8 mouse cellular contexts compared by ENCODE assay signal in genomic region chr11:116918323-116919185, GRCm38 (mm10). TPM values are rescaled to one million over a fixed set of nuclear protein-coding genes. Genes with fewer than 3 reads are reported as not detected.
DNase-seq lines count a peak whose midpoint lies in the region; ATAC-seq and TF ChIP-seq lines count a peak whose summit lies in the region.

TSS of gene Mgat5b (plus strand) at chr11:116918863.

- peak; percentile 88 for TF ChIP-seq CTCF in kidney, postnatal 0 days (IDR thresholded peaks at IDR 0.05; ENCODE audit: low read depth)
- TF ChIP-seq CTCF in liver, adult 2 months (IDR thresholded peaks at IDR 0.05; ENCODE audit: low read depth, low read length), result peak; percentile 85

- H3K4me1 ChIP-seq in brown adipose tissue, adult 24 weeks (ENCODE audit: control insufficient read depth, insufficient read depth, insufficient read length, low read length), result no peaks in the 10 kb centered on the region; the same call in 1 of the 2 replicates
- peaks cover 53% of the 10 kb centered on the region for H3K4me1 ChIP-seq in forebrain, embryonic 10.5 days
- peaks cover 10 to 18% of the 10 kb centered on the region in 2 experiments for H3K4me1 ChIP-seq in heart, embryonic 14.5 days (ENCODE audit: control insufficient read depth in 2 of 2, insufficient read depth in 2 of 2, low read length in 2 of 2)
- peaks cover 10% of the 10 kb centered on the region for H3K4me1 ChIP-seq in kidney, postnatal 0 days (replicated peaks; ENCODE audit: insufficient read depth, low read length)
- H3K4me1 ChIP-seq in liver, adult 2 months (ENCODE audit: control insufficient read depth, insufficient read depth, low read length), result no peaks in the 10 kb centered on the region

- peak; percentile 62 for ATAC-seq in heart, embryonic 14.5 days (ENCODE audit: insufficient number of reproducible peaks, insufficient read depth, low FRiP score, low read depth)
- ATAC-seq in kidney, postnatal 0 days (replicated peaks; ENCODE audit: low FRiP score, low read depth), result peak; percentile 78
- ATAC-seq in monocyte, adult 5-6 weeks (replicated peaks; ENCODE audit: insufficient number of reproducible peaks, low FRiP score, low TSS enrichment, poor library complexity, severe bottlenecking), result peak; percentile 73

- peaks cover 93% of the 10 kb centered on the region for H3K27me3 ChIP-seq in forebrain, embryonic 10.5 days (ENCODE audit: poor library complexity, severe bottlenecking)
- peaks cover 61% of the 10 kb centered on the region for H3K27me3 ChIP-seq in heart, embryonic 14.5 days (ENCODE audit: control insufficient read depth, insufficient read depth, low read length)
- H3K27me3 ChIP-seq in kidney, postnatal 0 days (ENCODE audit: insufficient read depth, low read length), result peaks cover 53% of the 10 kb centered on the region
- H3K27me3 ChIP-seq in liver, adult 2 months (ENCODE audit: control insufficient read depth, insufficient read depth, low read length), result peaks cover 19% of the 10 kb centered on the region

- H3K27ac ChIP-seq in brown adipose tissue, adult 24 weeks (replicated peaks; ENCODE audit: low read depth, low read length), result no peak within 1 kb of the TSS
- peak within 1 kb of the TSS; percentile 94 for H3K27ac ChIP-seq in forebrain, embryonic 10.5 days
- no peak within 1 kb of the TSS for H3K27ac ChIP-seq in heart, embryonic 14.5 days (replicated peaks in 1 of 2; ENCODE audit: control insufficient read depth in 1 of 2, insufficient read depth in 1 of 2, low read depth in 2 of 2, low read length in 2 of 2)
- no peak within 1 kb of the TSS for H3K27ac ChIP-seq in kidney, postnatal 0 days
- H3K27ac ChIP-seq in liver, adult 2 months (replicated peaks; ENCODE audit: insufficient read depth, low read depth, low read length), result no peak within 1 kb of the TSS

- peak; percentile 83 to 84 for DNase-seq in B cell, adult 2 months
- peak; percentile 84 for DNase-seq in forebrain, embryonic 10.5 days (ENCODE audit: extremely low spot score, low spot score)
- peak; percentile 82 for DNase-seq in kidney, postnatal 0 days (ENCODE audit: low spot score)
- DNase-seq in liver, adult 2 months (ENCODE audit: extremely low read depth, low read depth, low spot score), result peak; percentile 1
- peak; percentile 41 to 54 for DNase-seq in spleen, postnatal 36 days (ENCODE audit: low spot score in 2 of 2)

- no peaks in the 10 kb centered on the region for H3K9me3 ChIP-seq in forebrain, embryonic 10.5 days
- H3K9me3 ChIP-seq in heart, embryonic 14.5 days (ENCODE audit: control insufficient read depth, low read length), result no peaks in the 10 kb centered on the region
- no peaks in the 10 kb centered on the region for H3K9me3 ChIP-seq in kidney, postnatal 0 days (replicated peaks; ENCODE audit: low read length)

- no peaks in the 10 kb centered on the region for H3K79me2 ChIP-seq in liver, adult 2 months (ENCODE audit: control insufficient read depth, insufficient read depth, low read length)

- peak within 1 kb of the TSS; percentile 100 for H3K4me2 ChIP-seq in heart, embryonic 14.5 days (ENCODE audit: low read length)
- H3K4me2 ChIP-seq in kidney, postnatal 0 days (ENCODE audit: low read length), result peak within 1 kb of the TSS; percentile 91

- peak within 1 kb of the TSS; percentile 27 for H3K4me3 ChIP-seq in brown adipose tissue, adult 24 weeks (ENCODE audit: insufficient read depth, low read depth, low read length)
- peak within 1 kb of the TSS; percentile 77 for H3K4me3 ChIP-seq in forebrain, embryonic 10.5 days
- H3K4me3 ChIP-seq in heart, embryonic 14.5 days (ENCODE audit: control insufficient read depth in 1 of 2, insufficient read depth in 1 of 2, low read depth in 1 of 2, low read length in 2 of 2), result peak within 1 kb of the TSS; percentile 51 to 64
- peak within 1 kb of the TSS; percentile 50 for H3K4me3 ChIP-seq in kidney, postnatal 0 days (replicated peaks; ENCODE audit: low read depth, low read length)
- peak within 1 kb of the TSS; percentile 20; the same call in 1 of the 2 replicates for H3K4me3 ChIP-seq in liver, adult 2 months (ENCODE audit: insufficient read depth, low read depth, low read length)

- H3K36me3 ChIP-seq in forebrain, embryonic 10.5 days (replicated peaks), result peaks cover 5% of the 10 kb centered on the region
- H3K36me3 ChIP-seq in heart, embryonic 14.5 days (ENCODE audit: control insufficient read depth, insufficient read depth, low read length), result no peaks in the 10 kb centered on the region
- no peaks in the 10 kb centered on the region for H3K36me3 ChIP-seq in kidney, postnatal 0 days (ENCODE audit: insufficient read depth, low read length)
- no peaks in the 10 kb centered on the region for H3K36me3 ChIP-seq in liver, adult 2 months (ENCODE audit: control insufficient read depth, insufficient read depth, low read length)

- peak within 1 kb of the TSS; percentile 68 for H3K9ac ChIP-seq in heart, embryonic 14.5 days (ENCODE audit: low read length)
- peak within 1 kb of the TSS; percentile 35; the same call in 1 of the 2 replicates for H3K9ac ChIP-seq in kidney, postnatal 0 days (ENCODE audit: low read depth, low read length)
- H3K9ac ChIP-seq in liver, adult 2 months (ENCODE audit: low read depth, low read length), result 0 out of 2 replicates have a peak within 1 kb of the TSS, but pooled peaks have one; percentile 21

- no peak for TF ChIP-seq POLR2A in liver, adult 2 months (IDR thresholded peaks at IDR 0.05; ENCODE audit: extremely low read depth, insufficient read depth, low read length)

- WGBS in forebrain, embryonic 10.5 days, result under 1% methylated on average over 88 of the region's 90 CpGs
- 2% methylated on average over 61 of the region's 90 CpGs for WGBS in heart, embryonic 14.5 days
- WGBS in kidney, postnatal 0 days, result under 1% methylated on average over 66 of the region's 90 CpGs
- WGBS in liver, adult 2 months, result 3% methylated on average over 87 of the region's 90 CpGs

RNA-seq across cellular contexts. Expression of gene Mgat5b, which starts in this region (rescaled TPM):
- polyA plus RNA-seq in brown adipose tissue, adult 24 weeks (2012; ENCODE audit: insufficient read depth, insufficient read length, missing spikeins), result not detected in 2 replicates
- 3.3 and 3.7 TPM in 2 replicates for polyA plus RNA-seq in forebrain, embryonic 10.5 days (2016; fragmentation: Nextera tagmentation; extraction: Ambion mirVana)
- 0.35 and 0.50 TPM in 2 replicates for polyA plus RNA-seq in heart, embryonic 14.5 days (2014; fragmentation: Nextera tagmentation; extraction: Ambion mirVana)
- 0.24 TPM in 1 of 2 replicates, not detected in the other for polyA plus RNA-seq in kidney, postnatal 0 days (2015; fragmentation: Nextera tagmentation; extraction: Ambion mirVana)
- total RNA-seq in liver, adult 2 months (2014; rRNA removed), result not detected in 2 replicates
- not detected in 2 replicates for polyA plus RNA-seq in liver, adult 2 months (2012; rRNA removed)
- total RNA-seq in monocyte, adult 5-6 weeks (2017), result not detected in 3 replicates

Comparison
In these comparisons a context has a peak if more than half of its experiments do, and no peak if none do; other contexts are left out.
1. Peak in ATAC-seq, H3K4me3 ChIP-seq, H3K9ac ChIP-seq and H3K4me2 ChIP-seq in heart, embryonic 14.5 days; RNA of the gene not detected or under 1 TPM.
2. Peak in DNase-seq, ATAC-seq, H3K4me3 ChIP-seq, H3K9ac ChIP-seq and H3K4me2 ChIP-seq in kidney, postnatal 0 days; RNA of the gene not detected or under 1 TPM.
3. Peak in DNase-seq, H3K4me3 ChIP-seq and H3K9ac ChIP-seq in liver, adult 2 months; RNA of the gene not detected or under 1 TPM.
4. Peak in ATAC-seq in monocyte, adult 5-6 weeks; RNA of the gene not detected or under 1 TPM.
5. DNase-seq: peak in every context shown above with its lines; median percentile 84 in forebrain, embryonic 10.5 days; 84 in B cell, adult 2 months; 82 in kidney, postnatal 0 days; 48 in spleen, postnatal 36 days; 1 in liver, adult 2 months.
6. H3K4me3 ChIP-seq: peak in every context shown above with its lines; median percentile 77 in forebrain, embryonic 10.5 days; 58 in heart, embryonic 14.5 days; 50 in kidney, postnatal 0 days; 27 in brown adipose tissue, adult 24 weeks; 20 in liver, adult 2 months.